Mouse (Mus musculus) mature B cell (primary cell): ENCODE measurements around the gene Polr2a.

Experiments used
- in situ Hi-C: fragments of 300-500 bp; cut with MboI; formaldehyde crosslinking; loops from 2 replicates; pipeline ENCODE4 v1.14.3; 2019

Gene Polr2a

GRCm38 (mm10) chr11:69784793-69785272, 26.4 kb upstream of the Polr2a start:
- in situ Hi-C loops = no loop called here

GRCm38 (mm10) chr11:69781828-69782227, 23.4 kb upstream of the Polr2a start:
- in situ Hi-C loops = no loop called here

GRCm38 (mm10) chr11:69778985-69779384, 20.5 kb upstream of the Polr2a start:
- in situ Hi-C loops = no loop called here

GRCm38 (mm10) chr11:69778258-69778982, 20.0 kb upstream of the Polr2a start:
- in situ Hi-C loops = no loop called here

GRCm38 (mm10) chr11:69777504-69778257, 19.2 kb upstream of the Polr2a start:
- in situ Hi-C loops = no loop called here

GRCm38 (mm10) chr11:69776488-69776887, 18.1 kb upstream of the Polr2a start:
- in situ Hi-C loops = no loop called here

- in situ Hi-C loops = no loop called here
Observed at GRCm38 (mm10) chr11:69775716-69776115, 17.3 kb upstream of the Polr2a start.

- in situ Hi-C loops = no loop called here
Observed at GRCm38 (mm10) chr11:69774961-69775360, 16.5 kb upstream of the Polr2a start.

GRCm38 (mm10) chr11:69767625-69767909, 9.1 kb upstream of the Polr2a start:
- in situ Hi-C loops = no loop called here

- in situ Hi-C loops = no loop called here
Observed at GRCm38 (mm10) chr11:69766872-69767624, 8.6 kb upstream of the Polr2a start.

- in situ Hi-C loops = no loop called here
Observed at GRCm38 (mm10) chr11:69766126-69766609, 7.7 kb upstream of the Polr2a start.

GRCm38 (mm10) chr11:69765221-69766125, 7.0 kb upstream of the Polr2a start, which contains the start of gene Zbtb4:
Zbtb4 (plus strand) TSS chr11:69765912.
- in situ Hi-C loops = no loop called here

GRCm38 (mm10) chr11:69763551-69763950, 5.1 kb upstream of the Polr2a start:
- in situ Hi-C loops = no loop called here

GRCm38 (mm10) chr11:69761868-69762267, 3.4 kb upstream of the Polr2a start, which contains the start of gene Slc35g3:
Slc35g3 (minus strand) TSS chr11:69761968.
- in situ Hi-C loops = no loop called here

GRCm38 (mm10) chr11:69760901-69761200, 2.4 kb upstream of the Polr2a start:
- in situ Hi-C loops = no loop called here

GRCm38 (mm10) chr11:69760160-69760900, 1.9 kb upstream of the Polr2a start:
- in situ Hi-C loops = no loop called here

- in situ Hi-C loops = loop anchor here (5.0 kb wide), 2 partner anchors 38 to 118 kb away; partner anchors contain the start of genes Chrnb1 and Tmem95
Observed at GRCm38 (mm10) chr11:69758971-69759721, 709 bp upstream of the Polr2a start.

- in situ Hi-C loops = loop anchor here (5.0 kb wide), 2 partner anchors 39 to 119 kb away; partner anchors contain the start of genes Chrnb1 and Tmem95
Observed at GRCm38 (mm10) chr11:69758090-69758456, 364 bp downstream of the Polr2a start.

- in situ Hi-C loops = loop anchor here (5.0 kb wide), 2 partner anchors 40 to 120 kb away; partner anchors contain the start of genes Chrnb1 and Tmem95
Observed at GRCm38 (mm10) chr11:69757303-69758089, 941 bp downstream of the Polr2a start.
